Mouse (Mus musculus): Measurements from ENCODE around the gene Rhag. TPM values are rescaled to one million over a fixed set of nuclear protein-coding genes. Genes with fewer than 3 reads are reported as not detected.
A peak's percentile ranks its signal among the peaks of the same experiment; 100 is the strongest.

Rhag gene
- polyA plus RNA-seq (2015; fragmentation: Nextera tagmentation; extraction: Ambion mirVana) = 3.3 and 3.6 TPM in 2 replicates

- no peak for ATAC-seq
- no peaks in the 10 kb centered on the region for H3K36me3 ChIP-seq
- no peaks in the 10 kb centered on the region for H3K9me3 ChIP-seq
- H3K27ac ChIP-seq = no peak within 1 kb of the TSS
- H3K27me3 ChIP-seq (replicated peaks) = no peaks in the 10 kb centered on the region
- H3K4me1 ChIP-seq (replicated peaks) = no peaks in the 10 kb centered on the region
- no peak within 1 kb of the TSS for H3K4me2 ChIP-seq (replicated peaks)
- no peak within 1 kb of the TSS for H3K4me3 ChIP-seq (replicated peaks)
- whole genome bisulfite sequencing = 55% methylated on average over 1 of the region's 1 CpGs
- H3K9ac ChIP-seq = no peak within 1 kb of the TSS
Measured at GRCm38 (mm10) chr17:40810934-40811333, at the start of gene Rhag. TSS of gene Rhag (plus strand) at chr17:40811126.

DNA sequence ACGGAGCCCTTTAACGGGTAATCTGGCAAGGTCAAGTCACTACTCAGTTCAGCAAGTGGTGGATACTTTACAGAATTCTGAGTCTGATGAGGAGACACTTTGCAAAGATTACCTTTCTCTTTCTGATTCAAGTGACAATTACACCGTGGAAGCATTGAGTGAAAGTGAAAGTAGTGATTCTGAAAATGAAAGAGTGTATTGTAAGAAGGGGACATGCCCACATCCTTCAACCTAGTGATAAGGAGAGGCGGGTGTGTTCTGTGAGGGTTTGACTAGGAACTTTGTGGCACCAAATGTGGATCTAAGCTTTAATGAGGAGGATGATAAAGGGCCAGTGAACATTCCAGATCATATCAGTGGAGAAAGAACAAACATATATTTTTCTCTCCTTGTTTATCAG is 47.3 kb upstream of the Rhag start:
- Histone ChIP-seq H3K9me3 (no peaks in the 10 kb centered on the region), H3K27me3 (replicated peaks) (no peaks in the 10 kb centered on the region), H3K4me3 (replicated peaks) (no peak overlapping the region), H3K36me3 (no peaks in the 10 kb centered on the region), H3K27ac (no peak overlapping the region), H3K9ac (no peak overlapping the region), H3K4me2 (replicated peaks) (no peak overlapping the region), H3K4me1 (replicated peaks) (no peaks in the 10 kb centered on the region)
- WGBS = 73% methylated on average over 4 of the region's 4 CpGs
- ATAC-seq = no peak

- H3K4me1 ChIP-seq (replicated peaks) = no peaks in the 10 kb centered on the region
- no peak overlapping the region for H3K4me2 ChIP-seq (replicated peaks)
- no peaks in the 10 kb centered on the region for H3K9me3 ChIP-seq
- no peak overlapping the region for H3K4me3 ChIP-seq (replicated peaks)
- no peak overlapping the region for H3K27ac ChIP-seq
- no peaks in the 10 kb centered on the region for H3K27me3 ChIP-seq (replicated peaks)
- no peak for ATAC-seq
- no peaks in the 10 kb centered on the region for H3K36me3 ChIP-seq
- 74% methylated on average over 1 of the region's 1 CpGs for WGBS
- no peak overlapping the region for H3K9ac ChIP-seq
Measured at GRCm38 (mm10) chr17:40767120-40767519, 43.8 kb upstream of the Rhag start.

GRCm38 (mm10) chr17:40789877-40790276 is 21.0 kb upstream of the Rhag start:
- no peak for ATAC-seq
- Histone ChIP-seq H3K36me3 (no peaks in the 10 kb centered on the region), H3K4me3 (replicated peaks) (no peak overlapping the region), H3K9ac (no peak overlapping the region), H3K9me3 (no peaks in the 10 kb centered on the region), H3K27me3 (replicated peaks) (no peaks in the 10 kb centered on the region), H3K4me2 (replicated peaks) (no peak overlapping the region), H3K4me1 (replicated peaks) (no peaks in the 10 kb centered on the region), H3K27ac (no peak overlapping the region)

GRCm38 (mm10) chr17:40793921-40794854 is 16.7 kb upstream of the Rhag start:
- H3K9me3 ChIP-seq = no peaks in the 10 kb centered on the region
- no peak overlapping the region for H3K4me3 ChIP-seq (replicated peaks)
- H3K27ac ChIP-seq = no peak overlapping the region
- 53% methylated on average over 20 of the region's 20 CpGs for WGBS
- H3K27me3 ChIP-seq (replicated peaks) = no peaks in the 10 kb centered on the region
- H3K36me3 ChIP-seq = no peaks in the 10 kb centered on the region
- no peak for ATAC-seq
- no peaks in the 10 kb centered on the region for H3K4me1 ChIP-seq (replicated peaks)
- H3K4me2 ChIP-seq (replicated peaks) = no peak overlapping the region
- H3K9ac ChIP-seq = no peak overlapping the region

- Histone ChIP-seq H3K36me3 (no peaks in the 10 kb centered on the region), H3K4me3 (replicated peaks) (no peak overlapping the region), H3K9me3 (no peaks in the 10 kb centered on the region), H3K27ac (no peak overlapping the region), H3K4me2 (replicated peaks) (no peak overlapping the region), H3K27me3 (replicated peaks) (no peaks in the 10 kb centered on the region), H3K4me1 (replicated peaks) (no peaks in the 10 kb centered on the region), H3K9ac (no peak overlapping the region)
- no peak for ATAC-seq
- 76% methylated on average over 3 of the region's 3 CpGs for WGBS
Measured at GRCm38 (mm10) chr17:40802707-40803340, 8.1 kb upstream of the Rhag start.

DNA sequence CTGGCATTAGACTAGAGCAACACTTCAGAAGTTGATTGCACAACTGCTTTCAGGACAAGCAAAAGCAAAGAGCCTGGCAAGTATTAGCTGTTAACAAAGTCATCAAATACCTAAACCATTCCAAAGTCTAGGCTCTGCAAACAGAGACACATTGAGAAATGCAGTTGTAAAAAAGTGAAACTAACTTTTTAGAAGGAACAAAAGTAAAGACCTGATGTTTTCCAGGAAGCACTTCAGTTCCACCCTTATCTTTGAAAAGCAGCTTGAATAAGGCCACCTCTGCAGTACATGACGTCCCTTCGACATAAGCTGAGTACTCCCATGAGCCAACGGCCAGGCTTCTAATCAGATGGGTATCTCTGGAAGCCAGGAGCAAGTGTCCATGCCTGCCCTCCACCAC is 4.4 kb upstream of the Rhag start:
- Histone ChIP-seq H3K4me3 (replicated peaks) (no peak overlapping the region), H3K4me2 (replicated peaks) (no peak overlapping the region), H3K27ac (no peak overlapping the region), H3K27me3 (replicated peaks) (no peaks in the 10 kb centered on the region), H3K4me1 (replicated peaks) (no peaks in the 10 kb centered on the region), H3K9ac (no peak overlapping the region), H3K9me3 (no peaks in the 10 kb centered on the region), H3K36me3 (no peaks in the 10 kb centered on the region)
- ATAC-seq = peak; percentile 96
- WGBS = 36% methylated on average over 3 of the region's 3 CpGs

GRCm38 (mm10) chr17:40806953-40807572 is 3.9 kb upstream of the Rhag start, which contains the start of gene Crisp2:
TSS of gene Crisp2 (minus strand) at chr17:40807003.
- no peak within 1 kb of the TSS for H3K4me3 ChIP-seq (replicated peaks)
- H3K36me3 ChIP-seq = no peaks in the 10 kb centered on the region
- H3K9me3 ChIP-seq = no peaks in the 10 kb centered on the region
- 38% methylated on average over 2 of the region's 2 CpGs for WGBS
- H3K4me2 ChIP-seq (replicated peaks) = no peak within 1 kb of the TSS
- peak; percentile 62; the same call in 1 of the 2 replicates for ATAC-seq
- no peak within 1 kb of the TSS for H3K27ac ChIP-seq
- no peaks in the 10 kb centered on the region for H3K4me1 ChIP-seq (replicated peaks)
- H3K9ac ChIP-seq = no peak within 1 kb of the TSS
- no peaks in the 10 kb centered on the region for H3K27me3 ChIP-seq (replicated peaks)

- no peak overlapping the region for H3K27ac ChIP-seq
- H3K4me1 ChIP-seq (replicated peaks) = no peaks in the 10 kb centered on the region
- H3K36me3 ChIP-seq = no peaks in the 10 kb centered on the region
- no peak overlapping the region for H3K4me2 ChIP-seq (replicated peaks)
- ATAC-seq = no peak
- no peaks in the 10 kb centered on the region for H3K9me3 ChIP-seq
- no peaks in the 10 kb centered on the region for H3K27me3 ChIP-seq (replicated peaks)
- no peak overlapping the region for H3K9ac ChIP-seq
- H3K4me3 ChIP-seq (replicated peaks) = no peak overlapping the region
Measured at GRCm38 (mm10) chr17:40808071-40808470, 2.9 kb upstream of the Rhag start.

DNA sequence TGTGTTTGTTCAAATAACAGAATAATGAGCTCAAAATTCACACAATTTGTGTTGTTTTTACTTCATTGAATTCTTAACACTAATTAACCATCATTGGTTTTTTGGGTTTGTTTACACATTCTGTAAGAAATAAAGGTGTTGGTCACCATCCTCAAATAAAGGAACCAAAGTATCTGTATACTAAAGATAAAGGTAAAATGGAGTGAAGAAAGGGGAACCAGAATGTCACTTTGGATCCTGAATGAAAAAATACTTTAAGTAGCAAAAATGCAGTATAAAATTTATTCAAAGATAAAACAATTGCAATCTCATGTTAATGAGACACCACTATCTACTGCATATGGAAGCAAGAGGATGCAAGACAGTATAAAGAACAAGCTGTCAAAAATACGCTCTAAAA is 634 bp downstream of the Rhag start:
- no peaks in the 10 kb centered on the region for H3K27me3 ChIP-seq (replicated peaks)
- no peaks in the 10 kb centered on the region for H3K9me3 ChIP-seq
- no peak overlapping the region for H3K4me2 ChIP-seq (replicated peaks)
- WGBS = 87% methylated on average over 1 of the region's 1 CpGs
- no peaks in the 10 kb centered on the region for H3K4me1 ChIP-seq (replicated peaks)
- ATAC-seq = no peak
- H3K27ac ChIP-seq = no peak overlapping the region
- H3K4me3 ChIP-seq (replicated peaks) = no peak overlapping the region
- H3K9ac ChIP-seq = no peak overlapping the region
- no peaks in the 10 kb centered on the region for H3K36me3 ChIP-seq

DNA sequence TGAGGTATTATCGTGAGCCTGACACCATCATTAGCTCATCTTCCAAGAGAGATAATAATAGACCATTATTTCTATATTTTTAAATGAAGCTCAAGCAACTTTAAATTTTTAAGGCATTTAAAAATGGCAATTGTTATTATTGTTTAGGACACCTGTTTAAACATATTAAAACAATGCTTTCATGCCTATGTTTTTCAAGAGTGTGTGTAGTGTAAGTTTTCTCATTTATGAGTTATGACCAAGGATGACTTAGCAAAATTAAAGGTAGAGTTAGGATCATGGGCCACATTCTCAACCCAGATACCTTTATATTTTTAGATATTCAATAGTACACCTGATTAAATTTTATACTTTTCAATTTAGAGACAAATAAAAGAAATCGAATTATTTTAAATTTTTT is 1.3 kb downstream of the Rhag start:
- H3K27ac ChIP-seq = no peak overlapping the region
- no peaks in the 10 kb centered on the region for H3K9me3 ChIP-seq
- H3K9ac ChIP-seq = no peak overlapping the region
- H3K4me1 ChIP-seq (replicated peaks) = no peaks in the 10 kb centered on the region
- ATAC-seq = no peak
- H3K27me3 ChIP-seq (replicated peaks) = no peaks in the 10 kb centered on the region
- H3K36me3 ChIP-seq = no peaks in the 10 kb centered on the region
- H3K4me2 ChIP-seq (replicated peaks) = no peak overlapping the region
- WGBS = 68% methylated on average over 2 of the region's 2 CpGs
- H3K4me3 ChIP-seq (replicated peaks) = no peak overlapping the region

DNA sequence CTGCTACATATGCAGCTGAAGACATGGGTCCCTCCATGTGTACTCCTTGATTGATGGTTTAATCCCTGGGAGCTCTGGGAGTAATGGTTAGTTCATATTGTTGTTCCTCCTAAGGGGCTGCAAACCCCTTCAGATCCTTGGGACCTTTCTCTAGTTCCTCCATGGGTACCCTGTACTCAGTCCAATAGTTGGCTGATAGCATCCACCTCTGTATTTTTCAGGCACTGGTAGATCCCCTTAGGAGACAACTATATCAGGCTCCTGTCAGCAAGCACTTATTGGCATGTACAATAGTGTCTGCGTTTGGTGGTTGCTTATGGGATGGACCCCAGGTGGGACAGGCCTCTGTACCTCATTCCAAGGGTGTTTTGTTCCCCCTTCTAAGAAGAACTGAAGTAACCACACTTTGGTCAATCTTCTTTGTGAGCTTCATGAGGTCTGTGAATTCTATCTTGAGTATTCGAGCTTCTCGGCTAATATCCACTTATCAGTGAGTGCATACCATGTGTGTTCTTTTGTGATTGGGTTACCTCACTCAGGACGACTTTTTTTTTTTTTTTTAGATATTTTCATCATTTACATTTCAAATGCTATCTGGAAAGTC is 6.5 kb downstream of the Rhag start:
- Histone ChIP-seq H3K4me1 (replicated peaks) (no peaks in the 10 kb centered on the region), H3K4me2 (replicated peaks) (no peak overlapping the region), H3K36me3 (no peaks in the 10 kb centered on the region), H3K27me3 (replicated peaks) (no peaks in the 10 kb centered on the region), H3K4me3 (replicated peaks) (no peak overlapping the region), H3K9ac (no peak overlapping the region), H3K9me3 (no peaks in the 10 kb centered on the region), H3K27ac (no peak overlapping the region)
- ATAC-seq = no peak
- 69% methylated on average over 4 of the region's 4 CpGs for WGBS
